Mouse (Mus musculus) left cerebral cortex, postnatal 25 days (tissue): ENCODE data around the gene Azin2. TPM values are rescaled to one million over a fixed set of nuclear protein-coding genes. Genes with fewer than 3 reads are reported as not detected.

Experiments used
- DNase-seq, 2 experiments: peaks; one replicate each; pipeline ENCODE4 v3.0.0; 2022; ENCODE audit warnings: low spot score in 2 of 2, mixed read lengths in 1 of 2
- intact Hi-C: fragments of 180-260 bp; cut with DNase I; formaldehyde crosslinking; loops from one replicate; pipeline ENCODE4 v1.15.1; 2025
- total RNA-seq, 2 experiments: library from RNA; stranded (reverse); gene quantifications; 2 replicates each; pipeline ENCODE4 v1.2.3; 2021

Azin2 gene
- total RNA-seq, 2 experiments from 2014 or later, result 48.8 to 51.4 TPM

DNA sequence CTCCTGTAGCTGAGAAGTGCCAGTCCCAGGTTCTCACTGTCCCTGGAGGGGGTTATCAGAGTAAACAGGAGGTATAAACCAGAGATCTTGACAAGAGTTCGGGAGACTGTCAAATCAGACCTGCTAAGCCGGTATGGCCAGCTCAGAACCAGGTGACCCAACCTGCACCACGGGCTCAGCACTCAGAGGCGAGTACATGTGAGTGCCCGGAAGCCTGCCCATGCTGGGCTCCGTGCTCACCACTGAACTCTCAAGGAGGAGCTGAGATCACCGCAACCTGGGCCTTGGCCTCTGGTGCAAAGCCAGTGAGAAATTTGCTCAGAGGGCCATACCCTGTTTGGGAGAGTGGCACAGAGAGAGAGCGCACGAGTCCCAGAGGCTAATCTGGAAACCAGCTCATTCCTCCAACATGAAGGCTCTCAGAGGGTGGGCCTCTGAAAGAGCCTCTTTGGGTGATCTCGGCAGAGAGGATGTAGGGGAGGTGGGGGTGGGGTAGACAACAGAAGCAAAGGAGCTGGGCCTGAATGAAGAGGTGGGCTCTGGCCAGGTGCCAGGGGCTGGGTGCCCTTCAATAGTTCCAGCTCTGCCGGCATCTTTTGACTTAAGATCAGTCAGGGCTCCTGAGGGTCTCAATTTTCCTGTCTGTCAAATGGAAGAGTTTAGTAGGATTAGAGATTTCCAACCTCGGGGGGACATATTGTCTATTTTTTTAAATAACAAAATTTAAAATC is 54.8 kb downstream of the Azin2 start:
- DNase-seq, result no peak
- intact Hi-C loops, result no loop called here

DNA sequence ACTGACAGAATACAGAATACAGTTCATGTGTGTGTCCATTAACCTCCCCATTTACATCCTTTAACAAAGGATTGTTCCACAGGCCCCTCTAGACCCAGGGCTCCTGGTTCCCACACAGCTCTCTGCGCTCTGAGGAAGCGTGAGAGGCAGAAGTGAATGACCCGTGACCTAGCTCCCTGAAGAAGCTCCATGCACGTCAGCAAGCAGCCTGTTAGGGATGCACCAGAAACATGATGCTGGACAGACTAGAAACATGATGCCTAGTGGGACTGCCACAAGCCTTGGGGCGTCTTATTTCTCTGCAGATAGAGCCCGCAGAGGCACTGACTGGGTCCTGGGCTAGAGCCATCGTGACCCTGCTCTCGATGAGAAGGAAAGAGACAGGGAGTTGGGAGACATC is 55.5 kb downstream of the Azin2 start:
- no peak for DNase-seq
- intact Hi-C loops, result no loop called here

DNA sequence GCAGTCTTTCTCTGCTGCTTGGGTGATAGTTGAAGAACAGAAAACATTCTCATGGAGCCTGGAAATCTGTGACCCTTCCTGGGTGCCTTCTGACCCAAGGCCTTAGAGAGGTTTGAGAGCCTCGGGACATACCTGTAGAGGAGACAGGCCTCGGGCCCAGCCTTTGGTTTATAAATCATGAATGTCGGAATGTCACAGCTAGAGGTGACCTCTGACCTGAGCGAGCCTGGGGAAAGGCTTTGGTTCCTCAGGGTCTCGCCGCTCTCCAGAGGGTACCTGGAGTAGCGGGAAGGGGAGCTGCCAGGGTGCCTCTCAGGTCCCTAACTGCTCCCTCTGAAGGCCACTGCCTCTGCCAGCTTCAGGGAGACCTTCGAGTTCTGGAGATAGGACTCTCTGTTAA is 57.0 kb downstream of the Azin2 start:
- DNase-seq, result no peak
- intact Hi-C loops, result no loop called here

DNA sequence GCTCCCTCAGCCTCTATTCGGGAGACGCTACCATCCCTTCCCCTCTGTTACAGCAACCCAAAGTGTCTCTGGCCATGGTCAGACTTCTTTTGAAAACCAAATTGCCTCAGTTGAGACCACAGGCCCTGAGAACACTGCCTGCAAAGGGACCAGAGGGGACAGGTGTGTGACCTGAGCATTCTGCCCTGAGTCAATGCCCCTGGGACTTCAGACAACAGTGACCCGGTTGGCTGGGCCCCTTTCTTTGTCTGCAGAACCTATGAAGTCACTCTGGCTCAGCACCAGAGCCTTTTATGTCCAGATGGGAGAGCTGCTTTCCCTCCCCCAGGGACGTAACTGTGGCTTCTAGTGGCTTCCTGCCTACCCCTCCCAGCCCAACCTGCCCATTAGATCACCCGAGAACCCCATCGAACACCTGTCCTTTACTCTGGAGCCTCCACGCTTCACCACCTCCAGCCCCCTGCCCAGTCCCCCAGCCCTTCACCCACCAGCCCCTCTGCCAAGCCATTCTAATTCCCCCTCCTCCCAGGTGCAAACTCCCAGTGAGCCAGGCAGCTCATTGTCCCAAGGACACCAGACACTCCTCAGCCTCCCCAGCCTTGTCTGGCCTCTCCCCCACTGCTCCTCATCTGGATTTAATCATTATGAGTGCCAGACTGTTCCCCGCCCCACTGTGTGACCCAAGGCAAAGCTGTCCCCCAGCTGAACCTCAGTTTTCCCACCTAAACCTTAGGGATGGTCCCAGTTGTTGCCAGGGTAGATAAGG is 58.0 kb downstream of the Azin2 start:
- no peak for DNase-seq
- intact Hi-C loops, result no loop called here

DNA sequence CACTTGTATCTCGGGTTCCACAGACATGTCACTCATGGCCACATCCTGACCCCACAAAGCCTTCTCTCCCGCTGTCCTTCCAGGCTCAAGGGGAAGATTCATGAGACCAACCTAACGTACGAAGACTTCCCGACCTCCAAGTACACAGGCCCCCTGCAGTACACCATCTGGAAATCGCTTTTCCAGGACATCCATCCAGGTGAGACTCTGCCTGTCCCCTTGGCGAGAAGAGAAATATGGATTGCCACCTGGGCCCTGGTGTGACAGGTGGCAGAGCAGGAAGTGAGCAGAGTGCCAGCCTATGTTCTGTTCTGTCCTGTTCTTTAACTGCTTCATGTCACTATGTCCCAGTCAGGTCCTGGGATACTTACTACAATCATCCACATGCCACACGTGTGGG is 59.9 kb downstream of the Azin2 start:
- no peak for DNase-seq
- intact Hi-C loops, result no loop called here

DNA sequence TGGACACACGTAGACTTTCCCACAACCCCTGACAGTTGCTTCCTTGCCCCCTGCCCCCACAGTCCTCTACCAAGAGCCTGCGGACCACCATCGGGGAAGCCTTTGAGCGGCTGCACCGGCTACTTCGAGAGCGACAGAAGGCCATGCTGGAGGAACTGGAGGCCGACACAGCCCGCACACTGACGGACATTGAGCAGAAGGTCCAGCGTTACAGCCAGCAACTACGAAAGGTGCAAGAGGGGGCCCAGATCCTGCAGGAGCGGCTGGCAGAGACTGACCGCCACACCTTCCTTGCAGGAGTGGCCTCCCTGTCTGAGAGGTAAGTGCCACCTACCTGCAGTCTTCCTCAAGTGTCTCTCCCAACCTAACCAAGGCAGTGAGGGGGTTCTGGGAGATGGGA is 61.8 kb downstream of the Azin2 start:
- intact Hi-C loops, result no loop called here

DNA sequence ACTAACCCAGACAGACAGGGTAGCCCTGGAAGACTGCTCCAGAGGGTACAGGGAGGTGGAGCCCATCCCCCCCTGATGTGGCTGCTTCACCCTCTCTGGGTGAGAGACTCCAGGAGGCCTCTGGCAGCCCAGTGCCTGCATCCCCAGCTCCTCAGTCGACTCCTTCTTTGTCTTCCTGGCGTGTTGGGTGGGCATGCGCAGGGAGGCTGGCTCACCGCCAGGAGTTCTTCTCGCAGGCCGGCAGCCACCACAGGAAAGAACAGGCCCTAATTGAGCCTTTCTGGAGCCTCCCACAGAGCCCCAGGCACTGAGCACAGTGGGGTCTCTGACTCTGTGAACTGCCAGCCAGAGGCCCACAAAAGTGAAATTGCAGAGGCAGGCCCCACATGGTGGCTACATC is 62.9 kb downstream of the Azin2 start:
- intact Hi-C loops, result no loop called here
- DNase-seq, result peak; percentile 77 to 78

More for the DNA sequence above, 61.8 kb downstream of the Azin2 start:
- no peak for DNase-seq

DNA sequence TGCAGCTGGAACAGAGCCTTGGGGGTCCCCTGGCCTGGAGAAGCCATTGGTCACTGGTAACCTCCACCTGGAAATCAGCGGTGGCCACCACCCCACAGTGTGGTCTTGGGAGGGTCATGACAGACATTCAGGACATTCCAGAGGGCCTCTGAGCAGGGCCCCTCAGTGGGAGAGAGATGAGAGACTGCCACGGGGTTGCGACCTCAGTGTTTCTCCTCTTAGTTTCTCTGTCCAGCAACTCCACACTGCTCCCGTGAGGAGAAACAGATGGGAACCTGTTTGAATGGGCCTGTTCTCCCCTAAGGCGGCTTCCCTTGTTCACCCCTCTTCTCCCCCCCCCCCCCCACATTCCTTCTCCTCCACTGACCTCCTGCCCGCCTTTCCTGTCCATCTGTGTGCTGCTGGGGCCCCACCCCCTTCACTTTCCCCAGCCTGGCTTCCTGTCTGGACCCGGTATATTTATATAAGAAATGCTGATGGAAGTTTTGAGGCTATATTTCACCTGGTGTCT is 64.3 kb downstream of the Azin2 start:
- DNase-seq, result no peak
- intact Hi-C loops, result no loop called here

DNA sequence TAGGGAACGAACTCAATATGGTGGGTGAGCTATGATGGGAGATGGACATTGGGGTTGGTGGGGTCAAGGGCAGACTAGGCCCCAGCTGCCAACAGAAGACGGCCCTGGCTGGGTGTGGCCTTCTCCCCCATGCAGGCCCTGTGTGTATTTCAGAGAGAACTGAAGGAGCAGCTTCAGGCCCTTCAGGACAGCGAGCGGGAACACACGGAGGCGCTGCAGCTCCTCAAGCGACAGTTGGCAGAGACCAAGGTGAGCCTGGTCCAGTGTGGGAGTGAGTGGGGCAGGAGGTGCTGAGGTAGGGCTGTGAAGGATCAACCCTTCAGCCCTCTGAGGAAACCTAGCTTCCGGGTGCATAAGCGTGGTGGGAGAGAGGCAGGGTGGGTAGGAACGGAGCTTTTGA is 65.6 kb downstream of the Azin2 start:
- intact Hi-C loops, result no loop called here
- no peak for DNase-seq

DNA sequence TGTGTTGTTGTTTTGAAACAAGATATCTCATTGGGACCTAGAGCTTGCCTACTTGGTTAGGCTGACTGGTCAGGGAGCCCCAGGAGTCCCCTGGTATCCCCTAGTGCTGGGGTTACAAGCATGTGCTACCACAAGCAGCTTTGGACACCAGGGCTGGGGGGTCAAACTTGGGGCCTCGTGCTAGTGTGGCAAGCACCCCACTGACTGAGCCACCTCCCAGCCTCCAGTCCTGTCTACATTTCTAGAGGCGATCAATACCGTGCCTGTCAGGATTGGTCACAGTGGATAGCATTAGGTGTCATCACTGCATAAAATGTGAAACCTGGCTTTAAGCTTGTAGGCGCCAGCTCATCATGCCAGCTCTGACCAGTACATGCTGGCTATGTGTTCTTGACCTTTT is 66.4 kb downstream of the Azin2 start:
- intact Hi-C loops, result no loop called here
- DNase-seq, result no peak

DNA sequence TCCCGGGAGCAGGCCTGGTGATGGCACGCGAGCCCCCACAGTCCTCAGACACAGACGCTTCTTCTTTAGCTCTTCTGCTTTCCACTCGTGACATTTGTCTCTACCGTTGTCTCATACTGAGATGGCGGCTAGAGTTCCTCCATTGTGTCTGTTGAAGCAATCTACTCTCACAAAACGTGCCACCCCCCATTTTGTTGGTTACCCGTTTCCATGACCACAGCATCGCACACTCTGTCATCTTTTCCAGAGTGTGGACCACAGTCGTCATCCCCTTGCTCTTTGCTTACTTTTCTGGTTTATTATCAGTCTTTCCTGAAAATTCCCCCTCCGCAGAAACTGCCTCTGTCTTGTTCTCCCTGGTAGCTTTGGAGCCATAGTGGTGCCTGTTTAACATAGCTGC is 68.1 kb downstream of the Azin2 start:
- no peak for DNase-seq
- intact Hi-C loops, result no loop called here

DNA sequence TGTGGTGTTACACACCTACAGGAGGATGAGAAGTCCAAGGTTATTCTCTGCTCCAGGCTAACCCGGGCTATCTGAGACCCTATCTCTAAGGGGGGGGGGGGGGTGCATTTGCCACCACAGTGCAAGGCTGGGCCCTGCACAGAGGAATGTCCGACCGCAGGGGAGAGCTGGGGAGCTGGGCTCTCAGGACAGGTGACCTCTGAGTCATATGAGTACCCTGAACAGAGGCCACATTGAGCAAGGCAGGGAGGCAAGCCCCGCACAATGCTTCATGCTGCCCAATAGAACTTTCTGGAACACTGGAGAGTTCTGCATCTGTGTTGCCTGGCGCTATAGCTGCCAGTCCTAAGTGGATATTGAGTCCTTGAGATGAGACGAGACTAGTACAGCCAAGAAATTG is 70.1 kb downstream of the Azin2 start:
- intact Hi-C loops, result no loop called here
- no peak for DNase-seq

DNA sequence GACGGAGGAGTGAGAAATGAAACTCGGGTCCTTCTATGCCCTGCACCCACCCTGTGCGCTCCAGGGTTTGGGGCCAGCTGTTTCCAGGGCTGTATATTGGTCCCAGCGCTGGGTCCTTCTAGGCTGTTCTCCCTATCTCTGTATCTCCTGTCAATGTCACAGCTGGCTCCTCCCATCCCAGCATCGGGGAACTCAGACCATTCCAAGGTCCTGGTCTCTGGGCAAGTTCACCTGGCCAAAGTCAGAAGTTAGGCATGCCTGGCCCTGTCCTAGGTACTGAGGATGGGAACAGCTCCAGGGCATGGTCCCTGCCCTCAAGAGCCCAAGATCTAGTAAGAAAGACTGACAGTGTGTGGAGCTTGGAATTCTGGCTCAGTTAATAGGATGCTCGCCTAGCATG is 70.5 kb downstream of the Azin2 start:
- no peak for DNase-seq

DNA sequence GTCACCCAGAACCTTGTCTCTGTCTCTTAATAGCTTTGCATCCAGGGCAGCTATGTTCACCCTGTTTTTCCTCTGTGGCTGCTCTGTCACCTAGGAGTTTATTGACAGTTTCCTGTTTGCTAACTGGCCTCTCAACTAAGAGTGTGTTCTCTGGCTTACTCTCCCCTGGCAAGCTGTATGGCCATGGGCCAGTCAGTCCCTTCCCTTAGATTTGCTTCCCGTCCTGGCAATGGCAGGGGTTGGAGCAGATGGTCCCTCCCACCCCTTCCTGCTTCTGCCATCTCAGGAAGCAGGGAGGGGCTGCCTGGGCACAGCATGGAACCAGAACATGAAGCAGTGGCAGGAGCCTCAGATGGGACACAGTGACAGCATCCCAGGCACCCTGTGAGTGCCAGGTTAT is 71.1 kb downstream of the Azin2 start:
- intact Hi-C loops, result no loop called here
- peak; percentile 35 to 85 for DNase-seq

More for the DNA sequence above, 70.5 kb downstream of the Azin2 start:
- intact Hi-C loops, result no loop called here

DNA sequence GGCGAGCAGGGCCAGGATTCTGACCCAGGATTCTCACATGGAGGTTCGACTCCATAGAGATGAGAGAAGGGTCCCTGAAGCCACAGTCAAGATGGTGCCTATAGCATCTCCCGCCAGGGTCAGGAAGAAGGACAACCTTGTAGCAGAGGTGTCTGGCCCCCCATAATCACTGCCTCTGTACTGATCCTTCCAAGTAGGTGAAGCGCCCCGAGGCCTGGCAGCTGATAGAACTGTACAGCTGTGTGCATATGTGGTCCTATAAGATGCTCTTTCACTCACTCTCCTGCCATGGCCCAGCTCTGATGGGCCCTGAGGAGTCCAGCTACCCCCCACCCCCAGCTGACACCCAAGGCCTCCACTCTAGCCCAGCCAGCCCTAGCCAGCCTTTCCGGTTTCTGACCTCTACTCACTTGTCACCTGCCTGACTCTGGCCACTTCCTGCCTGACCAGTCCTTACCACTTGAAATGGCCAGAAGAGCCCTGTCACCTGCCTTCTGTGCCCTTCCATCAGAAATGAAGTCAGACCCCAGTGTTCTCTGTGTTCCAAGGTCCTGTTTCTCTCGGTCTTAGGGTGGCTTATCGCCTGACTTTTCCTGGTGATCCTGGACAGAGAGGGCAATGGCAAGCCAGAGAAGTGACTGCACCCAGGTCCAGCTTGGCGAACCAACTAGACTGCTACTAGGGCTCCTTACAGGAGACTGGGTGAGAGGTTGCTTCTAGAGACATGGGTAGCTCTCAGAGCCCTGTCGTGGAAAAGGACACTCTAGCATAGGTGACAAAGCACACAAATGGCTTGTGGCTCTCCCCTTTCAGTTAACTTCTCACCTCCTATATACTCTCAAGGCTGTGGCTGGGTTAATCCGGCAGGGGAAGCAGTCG is 72.3 kb downstream of the Azin2 start:
- intact Hi-C loops, result no loop called here
- no peak for DNase-seq

DNA sequence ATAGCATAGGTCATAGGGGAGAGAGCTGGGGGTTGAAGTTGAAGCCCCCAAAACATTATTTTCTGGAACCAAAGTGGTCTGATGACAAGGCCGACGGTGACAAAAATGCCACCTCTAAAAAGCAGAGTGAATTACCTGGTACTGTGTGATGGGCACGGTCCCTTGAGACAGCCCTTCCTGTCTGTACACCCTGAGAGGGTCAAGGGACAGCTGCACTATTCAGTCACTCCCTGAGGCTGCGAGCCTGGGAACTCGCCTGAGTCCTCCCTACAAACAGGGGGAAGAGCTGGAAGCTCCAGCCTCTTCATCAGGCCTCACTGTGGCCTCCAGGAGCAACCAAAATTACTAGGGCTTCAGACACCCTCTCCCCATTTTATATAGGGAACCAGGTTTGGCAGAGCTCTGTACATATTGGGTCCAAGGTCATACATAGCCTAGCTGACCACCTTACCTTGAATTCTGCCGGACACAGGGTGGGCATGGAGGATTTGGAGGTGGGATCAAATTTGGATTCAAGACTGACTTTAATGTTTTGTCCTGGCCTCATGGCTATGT is 73.7 kb downstream of the Azin2 start:
- no peak for DNase-seq
- intact Hi-C loops, result no loop called here

DNA sequence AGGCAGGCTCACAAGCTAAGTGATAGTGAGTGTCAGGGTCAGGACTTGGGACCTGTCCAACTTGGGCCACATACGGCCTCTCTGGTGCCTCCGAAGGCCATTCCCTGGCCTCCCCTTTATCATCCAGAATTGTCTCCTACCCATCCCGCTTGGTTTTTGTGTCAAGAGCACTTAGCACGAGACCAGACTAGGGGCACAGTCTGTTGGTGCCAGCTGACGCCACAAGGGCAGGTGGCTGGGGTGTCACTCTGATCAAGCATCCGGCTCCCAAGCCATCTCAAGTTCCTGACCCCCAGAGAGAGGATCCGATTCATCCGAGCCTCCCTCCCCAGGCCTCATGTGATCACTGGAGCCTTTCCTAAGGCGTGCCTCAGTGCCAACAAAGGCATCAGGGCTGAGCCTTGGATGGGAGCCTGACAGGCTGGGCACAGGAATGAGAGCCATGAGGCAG is 74.6 kb downstream of the Azin2 start:
- no peak for DNase-seq
- intact Hi-C loops, result no loop called here

DNA sequence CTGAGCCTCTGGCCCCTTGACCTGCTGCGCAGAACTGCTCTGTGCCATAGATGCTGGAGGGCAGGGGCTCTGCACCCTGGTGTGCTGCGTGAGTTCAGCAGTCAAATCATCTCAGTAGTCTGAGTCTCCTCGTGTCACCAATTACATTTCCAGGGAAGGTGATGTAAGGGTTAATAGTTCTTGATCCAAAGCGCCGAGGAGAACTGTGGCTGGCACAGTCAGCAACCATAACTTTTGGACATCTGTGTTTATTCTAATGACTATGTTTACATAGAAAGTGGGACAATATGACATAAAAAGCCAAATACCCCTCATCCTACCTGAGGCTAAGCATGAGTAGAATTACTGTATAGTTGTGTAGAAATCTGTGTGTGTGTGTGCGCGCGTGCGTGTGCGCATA is 75.2 kb downstream of the Azin2 start:
- DNase-seq, result no peak
- intact Hi-C loops, result no loop called here

DNA sequence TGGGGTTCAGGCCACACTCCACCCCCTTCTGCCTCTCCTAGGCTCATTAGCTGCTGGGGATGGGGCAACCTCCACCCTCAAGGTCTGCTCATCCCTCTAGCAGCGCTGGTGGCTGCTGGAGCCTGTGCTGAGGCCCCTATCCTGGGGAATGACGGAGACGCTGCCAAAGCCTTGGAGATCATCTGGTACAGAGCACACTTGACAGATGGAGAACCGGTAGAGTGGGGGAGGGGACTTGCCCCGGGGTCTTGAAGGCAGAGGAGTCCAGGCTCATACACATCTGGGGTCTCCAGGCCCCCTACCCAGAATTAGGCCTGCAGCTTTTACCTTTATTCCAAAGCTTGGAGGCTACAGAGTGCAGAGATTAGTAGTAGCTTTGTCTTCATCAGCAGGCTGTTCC is 75.7 kb downstream of the Azin2 start:
- DNase-seq, result no peak
- intact Hi-C loops, result no loop called here

DNA sequence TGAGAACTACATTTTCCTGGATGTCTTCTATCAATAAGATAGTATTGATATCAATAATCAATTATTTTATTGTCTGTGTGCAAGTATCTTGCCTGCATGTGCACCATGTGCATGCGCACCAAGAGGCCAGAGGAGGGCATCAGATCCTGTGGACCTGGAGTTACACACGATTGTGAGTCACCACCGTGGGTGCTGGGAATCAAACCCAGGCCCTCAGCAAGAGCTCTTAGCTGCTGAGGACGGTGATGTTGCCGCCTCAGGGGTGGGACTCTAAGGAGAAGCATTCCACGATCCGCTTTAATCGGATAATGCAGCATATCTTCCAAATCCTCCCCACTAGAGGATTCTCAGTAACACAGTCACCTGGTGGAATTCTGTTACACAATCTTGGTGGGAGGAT is 76.7 kb downstream of the Azin2 start:
- intact Hi-C loops, result no loop called here
- DNase-seq, result no peak
